Mouse (Mus musculus) kidney, embryonic 16.5 days (tissue): Measurements from ENCODE around the gene Aldh1l1. TPM values are rescaled to one million over a fixed set of nuclear protein-coding genes. Genes with fewer than 3 reads are reported as not detected.

Source experiments
- ATAC-seq: fragments of 200-750 bp; cut with Nextera tagmentation; 2 replicates; pipeline ENCODE4 v1.8.0; 2017; ENCODE audit warnings: moderate TSS enrichment; ENCODE audit not compliant: low FRiP score, low TSS enrichment
- H3K27ac ChIP-seq: fragments of 300-500 bp; sonication (generic); 2 replicates; pipeline ENCODE4 v1.5.1; 2014; ENCODE audit warnings: low read length
- H3K27me3 ChIP-seq: fragments of 300-500 bp; sonication (generic); 2 replicates; pipeline ENCODE4 v1.6.1; 2014; ENCODE audit warnings: low read length, control low read depth, mixed read lengths; ENCODE audit not compliant: insufficient read depth
- H3K36me3 ChIP-seq: fragments of 300-500 bp; sonication (generic); 2 replicates; pipeline ENCODE4 v1.6.1; 2014; ENCODE audit warnings: low read length, control low read depth, mixed read lengths; ENCODE audit not compliant: insufficient read depth
- H3K4me1 ChIP-seq: fragments of 300-500 bp; sonication (generic); 2 replicates; pipeline ENCODE4 v1.6.1; 2014; ENCODE audit warnings: low read length, control low read depth, mixed read lengths; ENCODE audit not compliant: insufficient read depth
- H3K4me2 ChIP-seq: fragments of 300-500 bp; sonication (generic); replicated peaks from 2 replicates; pipeline ENCODE4 v1.6.1; 2014; ENCODE audit warnings: low read depth, low read length
- H3K4me3 ChIP-seq: fragments of 300-500 bp; sonication (generic); 2 replicates; pipeline ENCODE4 v1.5.1; 2014; ENCODE audit warnings: mild to moderate bottlenecking, low read length
- H3K9ac ChIP-seq: fragments of 300-500 bp; sonication (generic); replicated peaks from 2 replicates; pipeline ENCODE4 v1.6.1; 2014; ENCODE audit warnings: low read length
- H3K9me3 ChIP-seq: fragments of 300-500 bp; sonication (generic); 2 replicates; pipeline ENCODE4 v1.6.1; 2016; ENCODE audit warnings: low read length, control low read depth
- WGBS: fragments of 180-500 bp; shearing (Covaris S2); extraction: QIAGEN DNeasy Blood & Tissue Kit; methylation state at CpG from one replicate; pipeline ENCODE4 v1.1.7; 2014; 5-methylcytosine and 5-hydroxymethylcytosine counted together
- polyA plus RNA-seq: library from polyadenylated mRNA; unstranded; fragments of >200 nt; fragmentation: Nextera tagmentation; extraction: Ambion mirVana; gene quantifications from 2 replicates; pipeline ENCODE4 v1.2.1, GENCODE M21; 2015

Aldh1l1 gene
- polyA plus RNA-seq, 1 experiment from 2014 or later: 23.4 TPM

DNA sequence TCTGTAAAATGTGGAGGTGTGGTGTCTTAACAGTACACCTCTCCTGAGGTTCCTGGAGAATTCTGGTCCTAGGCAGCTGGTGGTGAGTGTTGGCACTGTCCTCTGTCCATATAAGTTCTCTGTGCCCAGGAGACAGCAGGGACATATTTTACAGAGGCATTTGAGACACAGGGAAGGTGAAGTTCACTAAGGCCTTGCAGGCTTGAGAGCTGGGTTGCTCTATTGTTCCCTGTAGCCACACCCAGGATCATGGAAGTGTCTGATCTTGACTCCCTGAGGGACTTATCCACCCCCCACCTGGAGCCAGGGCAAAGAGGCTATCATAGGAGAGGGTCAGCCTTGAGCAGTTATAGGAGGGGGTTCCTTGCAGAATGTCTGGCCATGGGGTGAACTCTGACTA is 65.0 kb downstream of the Aldh1l1 start:
- no peak for ATAC-seq
- no peak overlapping the region for H3K9ac ChIP-seq

DNA sequence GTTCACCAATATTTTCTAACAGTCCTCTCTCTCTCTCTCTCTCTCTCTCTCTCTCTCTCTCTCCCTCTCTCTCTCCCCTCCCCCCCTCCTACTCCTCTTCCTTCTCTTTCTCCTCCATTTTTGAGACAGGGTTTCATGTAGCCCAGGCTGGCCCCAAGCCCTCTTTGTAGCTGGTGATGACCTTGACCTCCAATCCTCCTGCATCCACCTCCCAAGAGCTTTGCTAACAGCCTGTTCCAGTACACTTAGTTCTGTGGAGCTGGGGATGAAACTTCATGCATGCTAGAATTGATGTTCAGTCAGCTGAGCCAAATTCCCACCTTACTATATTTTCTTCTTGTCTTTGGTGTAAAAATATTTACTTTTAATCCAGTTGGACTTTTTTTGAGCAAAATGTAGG is 67.0 kb downstream of the Aldh1l1 start:
- ATAC-seq: no peak
- Histone ChIP-seq H3K9ac (no peak overlapping the region), H3K4me2 (no peak overlapping the region)

More for the DNA sequence above, 65.0 kb downstream of the Aldh1l1 start:
- Histone ChIP-seq H3K36me3 (no peaks in the 10 kb centered on the region), H3K4me3 (peak overlapping the region; percentile 43; the same call in 1 of the 2 replicates), H3K27me3 (no peaks in the 10 kb centered on the region), H3K4me1 (0 out of 2 replicates have a peak, but pooled peaks cover 6% of the 10 kb centered on the region), H3K27ac (peak overlapping the region; percentile 49; the same call in 1 of the 2 replicates), H3K4me2 (peak overlapping the region; percentile 65), H3K9me3 (no peaks in the 10 kb centered on the region)

DNA sequence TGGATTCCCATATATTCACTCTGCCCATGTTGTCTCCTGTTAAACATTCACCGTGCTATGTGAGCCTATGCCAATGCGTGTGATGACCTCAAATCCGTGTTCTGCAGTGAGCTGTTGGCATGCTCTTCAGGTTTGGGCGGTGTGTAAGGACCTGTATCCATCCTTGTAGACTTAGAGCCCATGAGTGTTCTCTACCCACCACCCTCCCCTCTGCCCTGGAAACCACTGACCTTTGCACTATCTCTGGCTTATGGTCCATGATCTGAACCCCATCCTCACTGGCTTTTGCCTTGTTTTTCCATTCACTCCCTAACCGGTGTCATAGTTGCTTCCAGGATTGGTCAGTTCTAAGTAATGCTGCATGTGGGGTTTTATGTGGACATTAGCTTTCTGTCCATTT is 67.5 kb downstream of the Aldh1l1 start:
- WGBS: 88% methylated on average over 5 of the region's 5 CpGs
- H3K4me3 ChIP-seq: no peak overlapping the region
- H3K4me1 ChIP-seq: 0 out of 2 replicates have a peak, but pooled peaks cover 6% of the 10 kb centered on the region
- H3K36me3 ChIP-seq: no peaks in the 10 kb centered on the region
- H3K27me3 ChIP-seq: no peaks in the 10 kb centered on the region
- no peak overlapping the region for H3K4me2 ChIP-seq
- ATAC-seq: no peak
- H3K27ac ChIP-seq: no peak overlapping the region
- H3K9me3 ChIP-seq: no peaks in the 10 kb centered on the region
- no peak overlapping the region for H3K9ac ChIP-seq

More for the DNA sequence above, 67.0 kb downstream of the Aldh1l1 start:
- Histone ChIP-seq H3K4me1 (0 out of 2 replicates have a peak, but pooled peaks cover 6% of the 10 kb centered on the region), H3K27me3 (no peaks in the 10 kb centered on the region), H3K9me3 (no peaks in the 10 kb centered on the region), H3K27ac (no peak overlapping the region), H3K36me3 (no peaks in the 10 kb centered on the region), H3K4me3 (no peak overlapping the region)

DNA sequence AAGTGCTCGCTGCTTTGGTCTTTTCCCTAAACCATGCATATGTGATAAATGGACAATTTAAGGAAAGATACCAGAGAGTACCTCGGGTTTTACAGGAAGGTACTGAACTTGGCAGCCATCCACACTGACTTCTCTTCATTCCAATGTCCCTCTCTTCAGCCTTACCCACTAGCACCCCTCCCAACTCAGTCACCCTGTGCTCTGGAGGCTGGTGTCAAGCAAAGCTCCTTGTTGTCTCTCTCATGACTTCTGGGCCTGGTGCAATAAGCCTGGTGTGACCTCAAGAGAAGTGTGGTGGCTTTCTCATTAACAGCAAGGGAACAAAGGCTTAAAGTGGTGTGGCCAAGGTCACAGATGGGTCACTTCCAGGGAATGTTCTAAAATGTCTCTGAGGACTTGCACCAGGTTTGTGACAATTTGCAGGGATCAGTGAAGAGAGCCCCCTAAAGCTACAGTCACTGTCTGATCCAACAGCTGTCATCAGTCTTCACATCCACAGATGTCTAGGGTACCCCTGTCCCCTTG is 70.4 kb downstream of the Aldh1l1 start:
- 44% methylated on average over 2 of the region's 2 CpGs for WGBS

DNA sequence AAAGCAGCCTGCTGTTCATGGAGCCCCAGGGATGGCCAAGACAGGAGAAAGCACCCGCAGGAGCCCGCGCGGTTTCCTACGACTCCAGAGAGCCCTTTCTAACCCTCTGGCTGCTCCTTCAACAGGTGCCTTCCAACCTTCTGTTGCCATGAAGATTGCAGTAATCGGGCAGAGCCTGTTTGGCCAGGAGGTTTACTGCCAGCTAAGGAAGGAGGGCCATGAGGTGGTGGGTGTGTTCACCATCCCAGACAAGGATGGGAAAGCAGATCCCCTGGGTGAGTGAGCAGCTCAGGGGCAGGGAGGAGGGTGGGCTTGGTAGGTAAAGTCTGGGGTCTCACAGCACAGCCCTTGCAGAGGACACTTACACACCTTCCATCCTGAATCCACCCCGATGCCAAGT is 70.8 kb downstream of the Aldh1l1 start:
- Histone ChIP-seq H3K4me1 (no peaks in the 10 kb centered on the region), H3K4me2 (no peak overlapping the region), H3K9ac (no peak overlapping the region), H3K27ac (no peak overlapping the region), H3K4me3 (no peak overlapping the region), H3K9me3 (no peaks in the 10 kb centered on the region), H3K36me3 (no peaks in the 10 kb centered on the region), H3K27me3 (no peaks in the 10 kb centered on the region)
- ATAC-seq: no peak
- WGBS: 90% methylated on average over 7 of the region's 7 CpGs

More for the DNA sequence above, 70.4 kb downstream of the Aldh1l1 start:
- H3K4me2 ChIP-seq: no peak overlapping the region
- H3K27me3 ChIP-seq: no peaks in the 10 kb centered on the region
- ATAC-seq: no peak
- H3K9ac ChIP-seq: no peak overlapping the region
- H3K4me1 ChIP-seq: no peaks in the 10 kb centered on the region
- no peak overlapping the region for H3K4me3 ChIP-seq
- H3K36me3 ChIP-seq: no peaks in the 10 kb centered on the region
- no peak overlapping the region for H3K27ac ChIP-seq
- H3K9me3 ChIP-seq: no peaks in the 10 kb centered on the region

DNA sequence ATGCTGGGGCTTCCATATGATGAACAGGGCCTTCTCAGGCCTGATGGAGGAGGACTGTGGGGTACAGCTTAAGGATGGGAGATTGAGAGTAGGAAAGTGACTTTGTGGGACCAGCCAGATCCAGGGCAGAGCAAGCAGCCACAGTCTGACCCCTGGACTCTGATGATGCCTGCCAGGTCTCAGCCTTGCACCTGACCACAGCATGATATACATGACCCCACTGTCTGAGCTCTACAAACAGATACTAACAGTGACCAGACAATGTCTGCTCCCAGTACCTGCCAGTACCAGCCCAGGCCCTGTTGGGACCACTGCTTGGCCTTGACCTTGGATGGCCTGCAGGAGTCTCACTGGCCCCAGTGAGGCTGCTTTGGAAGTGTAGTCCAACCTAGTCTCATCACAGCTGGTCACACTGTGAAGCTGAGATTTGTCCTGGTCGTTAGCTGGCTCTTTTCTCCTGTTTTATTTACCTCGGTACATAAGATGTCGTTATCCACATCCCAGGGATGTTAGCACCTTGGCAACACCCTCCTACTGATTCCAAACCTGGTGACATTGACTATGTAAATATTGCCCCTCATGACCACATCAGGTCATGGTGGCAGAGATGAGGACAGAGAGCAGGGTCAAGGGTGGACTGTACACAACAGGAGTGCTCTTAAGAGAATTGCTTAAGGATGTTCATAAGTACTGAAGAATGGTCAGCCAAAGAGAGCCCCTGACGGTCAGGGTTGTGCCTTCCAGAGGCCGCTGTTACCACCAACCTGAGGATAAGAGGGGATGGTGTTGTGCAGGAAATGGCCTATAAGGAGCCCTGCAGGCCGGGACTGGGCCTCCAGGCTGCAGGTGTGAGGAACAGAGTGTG is 71.8 kb downstream of the Aldh1l1 start:
- no peaks in the 10 kb centered on the region for H3K4me1 ChIP-seq
- no peaks in the 10 kb centered on the region for H3K36me3 ChIP-seq
- no peak overlapping the region for H3K4me3 ChIP-seq
- H3K27me3 ChIP-seq: no peaks in the 10 kb centered on the region
- H3K4me2 ChIP-seq: no peak overlapping the region
- no peaks in the 10 kb centered on the region for H3K9me3 ChIP-seq
- H3K27ac ChIP-seq: no peak overlapping the region
- H3K9ac ChIP-seq: no peak overlapping the region
- 82% methylated on average over 6 of the region's 6 CpGs for WGBS
- no peak for ATAC-seq

DNA sequence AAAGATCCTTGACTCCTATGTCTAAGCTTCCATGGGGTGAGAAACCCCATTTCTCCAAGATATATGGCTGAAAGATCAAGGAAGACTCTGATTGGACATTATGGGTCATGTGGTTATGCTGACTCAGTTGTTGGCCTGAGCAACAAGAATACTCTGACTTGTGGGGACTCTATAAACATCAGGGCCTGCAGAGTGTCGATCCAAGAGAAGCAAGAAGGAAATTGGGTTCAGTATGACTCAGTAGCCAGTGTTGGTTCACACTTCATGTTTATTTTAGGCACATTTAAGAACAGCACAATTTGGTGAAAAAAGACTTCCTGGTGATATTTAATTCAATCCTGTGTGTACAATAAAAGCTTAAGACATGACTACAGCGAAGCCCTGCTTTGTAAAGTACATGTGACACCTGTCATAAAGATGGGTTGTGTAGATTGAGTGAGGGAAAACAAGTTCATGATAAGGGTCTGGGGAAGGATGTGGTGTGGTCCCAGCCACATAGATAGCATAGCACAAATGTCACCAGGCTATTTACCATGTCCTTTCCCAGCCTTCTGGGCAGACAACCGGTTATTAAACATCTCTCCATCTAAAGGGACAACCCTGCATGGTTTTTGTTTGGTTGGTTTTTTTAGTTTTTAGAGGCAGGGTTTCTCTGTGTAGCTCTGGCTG is 74.3 kb downstream of the Aldh1l1 start:
- 73% methylated on average over 3 of the region's 3 CpGs for WGBS
- no peaks in the 10 kb centered on the region for H3K36me3 ChIP-seq
- ATAC-seq: no peak
- no peaks in the 10 kb centered on the region for H3K4me1 ChIP-seq
- H3K4me2 ChIP-seq: no peak overlapping the region
- H3K9ac ChIP-seq: no peak overlapping the region
- no peaks in the 10 kb centered on the region for H3K27me3 ChIP-seq
- no peak overlapping the region for H3K4me3 ChIP-seq
- H3K27ac ChIP-seq: no peak overlapping the region
- H3K9me3 ChIP-seq: no peaks in the 10 kb centered on the region

DNA sequence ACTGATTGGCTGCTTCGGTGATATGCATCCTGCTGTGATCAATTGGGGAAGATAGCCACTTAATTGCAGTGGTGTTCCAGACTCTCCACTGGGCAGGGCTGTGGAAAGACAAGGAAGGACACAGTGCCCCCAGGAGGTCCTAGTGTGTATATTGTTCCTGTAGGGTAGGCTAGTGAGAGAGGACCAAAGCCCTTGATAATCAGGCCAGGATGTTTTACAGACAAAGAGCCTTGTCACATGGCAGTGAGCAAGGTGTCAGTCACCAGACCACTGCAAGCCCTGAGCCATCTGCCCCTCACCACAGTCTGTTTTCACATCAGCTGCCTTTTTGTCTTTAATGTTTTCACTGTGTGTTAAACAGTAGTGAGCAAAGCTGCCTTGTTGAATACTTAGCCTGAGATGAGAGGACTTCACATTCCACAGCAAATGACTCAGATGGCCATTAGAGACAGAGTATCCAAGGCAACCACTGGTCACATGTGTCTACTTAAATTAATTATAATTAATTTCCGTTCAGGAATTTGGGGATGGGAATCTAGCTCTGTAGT is 75.1 kb downstream of the Aldh1l1 start:
- H3K4me1 ChIP-seq: no peaks in the 10 kb centered on the region
- H3K4me2 ChIP-seq: no peak overlapping the region
- no peaks in the 10 kb centered on the region for H3K27me3 ChIP-seq
- ATAC-seq: 0 out of 2 replicates have a peak, but pooled peaks have one; percentile 22
- H3K27ac ChIP-seq: no peak overlapping the region
- H3K36me3 ChIP-seq: no peaks in the 10 kb centered on the region
- 33% methylated on average over 2 of the region's 2 CpGs for WGBS
- no peaks in the 10 kb centered on the region for H3K9me3 ChIP-seq
- no peak overlapping the region for H3K9ac ChIP-seq
- H3K4me3 ChIP-seq: no peak overlapping the region

DNA sequence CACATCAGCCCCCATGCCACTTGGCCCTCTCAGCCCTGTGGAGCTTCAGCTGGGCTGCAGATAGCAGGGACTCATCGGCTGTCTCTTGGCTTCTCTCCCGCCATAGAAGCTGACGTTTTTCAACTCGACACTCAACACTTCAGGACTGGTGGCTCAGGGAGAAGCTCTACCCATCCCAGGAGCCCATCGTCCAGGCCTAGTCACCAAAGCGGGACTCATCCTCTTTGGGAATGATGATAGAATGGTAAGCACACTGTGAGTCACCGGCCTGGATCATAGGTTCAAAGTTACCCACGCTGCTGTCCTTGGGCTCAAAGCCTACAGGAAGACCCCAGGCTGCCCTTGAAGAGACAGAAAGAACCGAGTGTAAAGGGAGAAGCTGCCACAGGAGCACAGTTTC is 78.0 kb downstream of the Aldh1l1 start:
- no peaks in the 10 kb centered on the region for H3K36me3 ChIP-seq
- no peaks in the 10 kb centered on the region for H3K9me3 ChIP-seq
- no peak overlapping the region for H3K4me2 ChIP-seq
- H3K4me3 ChIP-seq: no peak overlapping the region
- H3K27ac ChIP-seq: no peak overlapping the region
- no peak overlapping the region for H3K9ac ChIP-seq
- no peak for ATAC-seq
- no peaks in the 10 kb centered on the region for H3K4me1 ChIP-seq
- 79% methylated on average over 9 of the region's 9 CpGs for WGBS
- H3K27me3 ChIP-seq: no peaks in the 10 kb centered on the region
